Mouse (Mus musculus) testis, postnatal 10 days (tissue): ENCODE results near the gene Cdk2ap2.
A peak's percentile ranks its signal among the peaks of the same experiment; 100 is the strongest.

ENCODE experiments used
- DNase-seq: peaks from one replicate; pipeline ENCODE4 v3.0.0; 2021; ENCODE audit warnings: low spot score

The Cdk2ap2 gene

DNA sequence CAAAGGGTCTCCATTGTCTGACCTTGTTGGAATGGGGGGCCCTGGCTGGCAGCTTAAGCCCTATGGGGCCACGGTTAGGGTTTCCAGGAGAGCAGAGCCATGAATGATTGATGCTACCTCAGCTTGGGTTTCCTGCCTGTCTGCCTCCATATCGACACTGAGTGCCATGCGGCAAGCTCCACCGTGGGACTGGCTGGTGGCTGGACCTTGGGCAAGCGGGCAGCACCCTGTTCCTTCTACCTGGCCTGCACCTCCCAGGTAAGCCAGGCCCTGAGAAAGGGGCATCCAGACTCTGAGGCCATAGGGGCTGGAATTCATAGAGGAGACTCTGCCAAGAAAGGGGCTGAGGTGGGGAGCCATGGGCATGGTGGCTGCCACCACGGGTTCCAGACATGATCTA is 43.2 kb downstream of the Cdk2ap2 start:
- no peak for DNase-seq

DNA sequence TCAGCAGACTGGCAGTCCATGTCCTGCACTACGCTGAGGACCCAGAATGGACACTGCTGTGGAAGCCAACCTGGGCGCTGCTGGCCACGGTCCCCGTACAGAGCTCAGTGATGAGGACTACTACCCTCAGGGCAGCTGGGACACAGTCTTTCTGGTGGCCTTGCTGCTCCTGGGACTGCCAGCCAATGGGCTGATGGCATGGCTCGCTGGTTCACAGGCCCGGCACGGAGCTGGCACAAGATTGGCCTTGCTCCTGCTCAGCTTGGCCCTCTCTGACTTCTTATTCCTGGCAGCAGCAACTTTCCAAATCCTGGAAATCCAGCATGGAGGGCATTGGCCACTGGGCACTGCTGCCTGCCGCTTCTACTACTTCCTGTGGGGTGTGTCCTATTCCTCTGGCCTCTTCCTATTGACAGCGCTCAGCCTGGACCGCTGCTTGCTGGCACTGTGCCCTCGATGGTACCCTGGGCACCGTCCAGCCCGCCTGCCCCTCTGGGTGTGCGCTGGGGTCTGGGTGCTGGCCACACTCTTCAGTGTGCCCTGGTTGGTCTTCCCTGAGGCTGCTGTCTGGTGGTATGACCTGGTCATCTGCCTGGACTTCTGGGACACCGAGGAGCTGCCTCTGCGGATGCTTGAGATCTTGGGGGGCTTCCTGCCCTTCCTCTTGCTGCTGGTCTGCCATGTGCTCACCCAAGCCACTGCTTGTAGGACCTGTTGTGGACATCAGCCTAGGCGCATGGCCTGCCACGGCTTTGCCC is 45.6 kb downstream of the Cdk2ap2 start:
- DNase-seq, result no peak

DNA sequence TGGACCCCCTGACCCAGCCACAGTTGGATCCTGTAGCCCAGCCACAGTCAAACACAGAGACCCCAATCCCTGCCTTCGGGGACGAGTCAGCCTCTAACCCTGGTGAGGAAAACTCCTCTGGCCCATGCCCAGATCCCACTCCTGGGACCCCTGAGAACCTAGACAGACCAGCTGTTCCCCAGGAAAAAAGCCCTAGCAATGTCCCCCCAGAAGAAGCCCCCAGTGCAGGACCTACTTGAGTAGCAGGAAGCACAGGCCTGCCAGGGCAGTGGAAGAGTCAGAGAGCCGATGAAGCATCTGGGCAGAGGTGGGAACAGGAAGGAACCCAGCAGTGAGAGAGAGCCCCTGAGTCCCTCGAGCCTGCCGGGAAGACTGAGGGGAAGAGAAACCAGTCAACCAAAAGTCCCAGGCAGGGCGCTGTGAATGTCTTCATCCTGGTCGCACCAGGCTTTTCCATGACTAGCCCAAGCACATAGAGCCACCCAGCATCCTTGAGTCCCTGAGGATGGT is 46.8 kb downstream of the Cdk2ap2 start, which contains the start of gene Cabp4:
Gene Cabp4 (minus strand): TSS at position 275 of the 510 bp plus-strand sequence.
- DNase-seq, result no peak

DNA sequence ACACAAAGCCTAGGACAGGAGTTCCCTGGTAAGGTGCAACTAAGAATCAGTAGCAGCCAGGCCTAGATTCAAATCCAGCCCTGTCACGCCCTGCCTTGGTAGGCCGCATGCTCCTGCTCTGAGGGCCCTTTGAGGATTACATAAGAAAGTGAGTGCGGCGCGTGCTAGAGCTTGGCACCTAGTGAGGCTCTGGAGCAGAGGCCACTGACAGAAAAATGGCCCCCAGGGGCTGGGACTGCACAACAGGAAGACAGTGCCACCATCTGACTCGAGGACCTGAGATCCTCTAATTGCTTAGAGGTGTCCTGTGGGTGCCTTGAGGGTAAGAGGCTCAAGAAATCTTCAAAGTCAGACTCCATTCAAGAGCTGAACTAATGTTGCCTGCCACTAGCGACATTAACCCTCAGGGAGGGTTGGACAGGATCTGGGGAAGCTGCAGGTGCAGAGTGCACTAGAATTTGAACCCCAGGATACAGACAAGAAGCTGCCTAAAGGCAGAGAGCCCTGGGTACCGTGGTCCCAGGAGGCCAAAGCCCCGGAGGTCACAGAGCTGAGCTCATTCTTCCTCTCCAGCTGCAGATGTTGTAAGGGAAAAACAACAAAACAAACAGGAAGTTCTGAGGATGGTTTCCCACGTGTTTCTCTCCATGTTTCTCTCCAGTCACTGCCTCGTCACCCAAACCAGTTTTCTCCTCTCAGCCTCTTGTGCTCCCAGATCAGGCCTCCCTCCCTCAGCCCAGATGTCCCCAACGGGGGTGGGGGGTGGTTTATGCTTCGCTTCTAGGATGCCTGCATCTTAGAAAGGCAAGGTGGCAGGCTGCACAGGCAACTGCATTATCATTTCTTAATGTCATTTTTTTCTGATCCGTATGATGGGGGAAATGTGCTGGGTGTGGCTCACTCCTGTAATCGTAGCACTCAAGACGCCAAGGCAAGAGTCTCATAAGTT is 47.8 kb downstream of the Cdk2ap2 start:
- DNase-seq, result no peak

DNA sequence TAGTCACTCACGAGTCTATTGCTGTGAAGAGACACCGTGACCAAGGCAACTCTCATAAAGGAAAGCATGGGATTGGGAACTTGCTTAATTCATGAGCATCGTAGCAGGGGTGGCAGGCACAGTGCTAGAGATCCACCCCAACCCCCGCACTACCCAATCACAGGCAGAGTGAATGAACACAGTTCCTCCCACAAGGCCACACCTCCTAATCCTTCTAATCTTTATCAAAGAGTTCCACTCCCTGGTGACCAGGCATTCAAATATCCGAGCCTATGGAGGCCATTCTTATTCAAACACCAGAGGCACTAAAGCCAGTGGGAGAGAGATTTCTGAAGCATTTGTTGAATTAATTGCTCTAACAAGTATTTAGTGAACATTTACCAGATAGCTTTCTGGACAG is 49.0 kb downstream of the Cdk2ap2 start:
- no peak for DNase-seq

DNA sequence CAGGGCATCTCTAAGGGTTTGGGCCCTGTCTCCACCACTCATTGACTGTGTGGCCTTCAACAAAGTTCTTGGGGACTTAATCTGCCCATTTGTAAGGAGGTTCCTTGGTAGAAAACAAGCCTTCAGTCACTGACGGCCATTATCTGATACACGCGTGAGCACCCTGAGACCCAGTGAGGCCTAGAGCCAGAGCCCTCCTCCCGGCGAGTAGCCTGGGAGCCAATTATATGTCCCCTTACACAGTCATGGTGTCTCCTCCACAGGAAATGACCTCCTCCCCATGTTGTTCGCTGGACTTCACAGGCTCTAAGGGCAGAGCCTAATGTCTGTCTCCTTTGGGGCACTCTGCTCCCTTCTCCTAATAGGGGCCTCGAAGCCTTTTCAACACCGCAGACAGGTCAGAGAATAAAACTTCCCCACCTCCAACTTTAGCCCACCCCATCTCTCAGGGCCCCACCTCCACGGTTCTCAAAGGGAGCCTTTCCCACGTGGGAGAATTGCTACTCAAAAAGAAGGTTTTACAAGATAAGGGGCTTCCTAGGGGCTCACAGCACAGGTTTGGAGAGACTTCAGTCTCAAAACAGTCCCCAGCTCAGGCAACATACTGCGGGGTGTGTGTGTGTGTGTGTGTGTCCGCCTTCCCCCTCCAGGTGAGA is 49.5 kb downstream of the Cdk2ap2 start:
- no peak for DNase-seq

DNA sequence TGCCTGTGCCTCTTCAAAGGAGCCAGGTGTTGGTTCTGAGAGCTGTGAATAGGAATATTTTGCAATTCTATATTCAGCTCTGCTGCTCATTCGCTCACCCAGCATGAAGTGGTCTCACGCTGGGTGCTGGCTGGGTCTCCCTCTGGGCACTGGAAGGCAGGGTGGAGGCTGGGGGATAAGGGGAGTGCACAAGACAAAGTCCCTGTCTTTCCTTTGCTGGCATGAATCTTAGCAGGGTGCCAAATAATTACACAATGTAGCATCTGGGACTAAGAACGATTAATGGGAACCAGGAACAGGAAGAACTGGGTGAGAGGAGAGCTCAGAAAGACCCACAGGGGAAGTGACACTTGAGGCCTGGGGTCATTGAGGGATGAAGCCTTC is 50.0 kb downstream of the Cdk2ap2 start:
- DNase-seq, result no peak

DNA sequence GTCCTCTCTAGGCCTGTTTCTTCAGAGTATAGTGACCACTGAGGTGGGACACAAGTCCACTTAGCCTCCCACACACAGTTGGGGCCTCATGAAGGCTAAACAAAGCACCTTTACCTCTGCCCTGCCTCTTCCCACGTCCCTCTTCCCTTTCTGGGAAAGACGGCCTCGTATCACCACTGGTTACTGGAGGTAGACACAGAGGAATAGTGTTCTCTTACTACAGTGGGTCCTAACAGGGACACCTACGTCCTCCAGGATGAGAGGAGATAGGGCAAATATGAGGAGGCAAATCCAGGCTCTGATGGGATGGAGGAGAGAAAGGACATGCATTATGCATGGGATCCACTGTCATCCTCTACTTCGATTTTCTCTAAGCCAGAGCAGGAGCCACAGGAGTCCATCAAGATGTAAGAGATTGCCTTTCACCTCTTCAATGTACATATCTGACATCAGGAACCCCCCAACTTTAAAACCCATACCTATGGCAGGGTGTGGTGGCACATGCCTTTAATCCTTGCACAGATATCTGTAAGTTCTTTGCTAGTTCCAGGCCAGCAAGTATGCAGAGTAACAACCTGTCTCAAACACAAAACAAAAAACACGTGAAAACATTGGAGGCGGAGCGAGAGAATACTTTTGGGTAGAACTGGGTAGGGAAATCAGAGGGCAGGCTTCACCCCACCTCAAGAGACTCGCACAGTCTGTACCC is 51.0 kb downstream of the Cdk2ap2 start:
- no peak for DNase-seq

DNA sequence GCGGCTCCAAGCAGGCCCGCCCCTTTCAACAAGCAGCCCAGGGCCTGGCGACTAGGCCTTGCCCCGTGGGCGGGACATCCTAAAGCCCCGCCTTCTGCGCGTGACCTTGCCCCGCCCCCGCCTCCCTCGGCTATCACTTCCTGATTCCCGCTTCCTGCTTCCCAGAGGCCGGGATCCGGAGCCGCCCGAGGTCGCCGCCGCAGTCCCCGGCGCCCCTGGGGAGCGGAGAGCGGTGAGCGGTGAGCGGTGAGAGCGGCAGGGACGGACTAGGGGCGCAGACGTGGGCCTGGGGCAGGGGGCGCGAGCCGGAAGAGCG is 51.5 kb downstream of the Cdk2ap2 start, which contains the start of gene Coro1b:
Gene Coro1b (plus strand): TSS at position 129 of the 316 bp plus-strand sequence.
- DNase-seq, result peak; percentile 99
